Mouse (Mus musculus) cerebellum, adult 2 months (tissue): Measurements from ENCODE around the gene Nae1.

Source experiments
- CTCF ChIP-seq: fragments of 200-500 bp; IDR thresholded peaks from 2 replicates; pipeline ENCODE4 v1.5.1; 2011; ENCODE audit warnings: low read depth, mild to moderate bottlenecking, control low read depth, low read length, moderate library complexity, borderline replicate concordance; ENCODE audit not compliant: insufficient read depth
- POLR2A ChIP-seq: fragments of 200-500 bp; IDR thresholded peaks from 2 replicates; pipeline ENCODE4 v1.6.1; 2011; ENCODE audit warnings: low read length, control low read depth, borderline replicate concordance; ENCODE audit not compliant: insufficient read depth

DNA sequence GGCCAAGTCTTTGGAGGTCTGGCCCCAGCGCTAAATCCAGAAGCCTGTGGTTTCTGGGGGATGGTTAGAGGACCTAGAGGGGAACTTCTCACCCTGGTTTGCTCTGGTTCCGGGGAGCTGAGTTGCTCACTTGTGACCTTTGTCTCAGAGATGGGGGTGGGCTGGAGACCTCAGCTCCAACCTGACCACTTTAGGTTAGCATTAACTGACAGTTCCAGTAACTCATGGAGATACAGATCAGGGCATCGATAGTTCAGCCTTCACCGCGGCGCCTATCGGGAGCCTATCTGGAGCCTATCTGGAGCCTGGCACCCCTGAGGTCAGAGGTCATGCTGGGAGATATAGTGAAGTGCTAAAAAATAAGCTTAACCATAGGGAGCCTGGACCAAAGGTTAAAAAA is 22.8 kb upstream of the Nae1 start:
- TF ChIP-seq POLR2A (no peak), CTCF (no peak)
